Mouse (Mus musculus): Measurements from ENCODE around the gene Cct8.

Gene Cct8

GRCm38 (mm10) chr16:87445528-87445927 is 50.1 kb downstream of the Cct8 start:
- no peak for DNase-seq (ENCODE audit: low read depth, low spot score)

GRCm38 (mm10) chr16:87445110-87445509 is 50.6 kb downstream of the Cct8 start:
- no peak for DNase-seq (ENCODE audit: low read depth, low spot score)

- DNase-seq (ENCODE audit: low read depth, low spot score), result no peak
These were observed 51.6 kb downstream of the Cct8 start for GRCm38 (mm10) chr16:87444071-87444470.

- no peak for DNase-seq (ENCODE audit: low read depth, low spot score)
These were observed 52.4 kb downstream of the Cct8 start for GRCm38 (mm10) chr16:87443245-87443644.

GRCm38 (mm10) chr16:87442291-87442690 is 53.4 kb downstream of the Cct8 start:
- no peak for DNase-seq (ENCODE audit: low read depth, low spot score)

- DNase-seq (ENCODE audit: low read depth, low spot score), result peak; percentile 66
These were observed 54.6 kb downstream of the Cct8 start for GRCm38 (mm10) chr16:87441089-87441488.

GRCm38 (mm10) chr16:87440184-87440686 is 55.4 kb downstream of the Cct8 start, which contains the start of gene Rwdd2b:
TSS of gene Rwdd2b (minus strand) at chr16:87440573.
- DNase-seq (ENCODE audit: low read depth, low spot score), result peak; percentile 97

GRCm38 (mm10) chr16:87438697-87439096 is 57.0 kb downstream of the Cct8 start:
- no peak for DNase-seq (ENCODE audit: low read depth, low spot score)

- DNase-seq (ENCODE audit: low read depth, low spot score), result no peak
These were observed 58.6 kb downstream of the Cct8 start for GRCm38 (mm10) chr16:87437096-87437495.

- DNase-seq (ENCODE audit: low read depth, low spot score), result no peak
These were observed 60.1 kb downstream of the Cct8 start for GRCm38 (mm10) chr16:87435411-87436205.

- DNase-seq (ENCODE audit: low read depth, low spot score), result no peak
These were observed 60.7 kb downstream of the Cct8 start for GRCm38 (mm10) chr16:87434946-87435345.

- DNase-seq (ENCODE audit: low read depth, low spot score), result no peak
These were observed 61.4 kb downstream of the Cct8 start for GRCm38 (mm10) chr16:87434266-87434665.
